Mouse (Mus musculus): Measurements from ENCODE around the gene Hoxd1.
A peak's percentile ranks its signal among the peaks of the same experiment; 100 is the strongest.

Gene Hoxd1

DNA sequence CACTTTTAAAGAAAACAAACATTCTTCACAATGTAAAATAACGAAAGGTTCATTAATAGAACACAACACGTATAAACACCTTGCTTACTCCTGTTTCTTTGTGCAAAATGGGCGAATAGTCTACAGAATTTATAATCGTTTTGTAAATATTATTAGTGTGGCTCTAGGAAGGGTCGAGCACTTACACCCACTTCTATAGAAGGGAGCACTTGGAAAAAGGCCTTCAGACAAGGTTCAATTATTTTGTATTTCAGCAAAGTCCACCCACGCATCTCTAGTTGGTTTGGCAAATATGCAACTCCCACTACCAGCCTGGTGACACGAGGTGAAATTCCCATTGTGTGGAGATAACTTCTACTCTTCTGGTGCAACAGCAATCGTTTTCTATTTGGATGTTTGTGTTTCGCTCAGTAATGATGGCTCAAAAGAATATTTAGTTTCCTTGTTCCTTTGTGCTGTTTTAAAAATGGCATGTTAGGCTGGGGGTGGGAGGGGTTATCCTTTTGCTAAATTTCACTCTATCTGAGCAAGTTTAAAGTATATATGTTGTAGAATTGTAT lies 14.3 kb upstream of the Hoxd1 start:
- no peak for DNase-seq (ENCODE audit: low spot score)

DNA sequence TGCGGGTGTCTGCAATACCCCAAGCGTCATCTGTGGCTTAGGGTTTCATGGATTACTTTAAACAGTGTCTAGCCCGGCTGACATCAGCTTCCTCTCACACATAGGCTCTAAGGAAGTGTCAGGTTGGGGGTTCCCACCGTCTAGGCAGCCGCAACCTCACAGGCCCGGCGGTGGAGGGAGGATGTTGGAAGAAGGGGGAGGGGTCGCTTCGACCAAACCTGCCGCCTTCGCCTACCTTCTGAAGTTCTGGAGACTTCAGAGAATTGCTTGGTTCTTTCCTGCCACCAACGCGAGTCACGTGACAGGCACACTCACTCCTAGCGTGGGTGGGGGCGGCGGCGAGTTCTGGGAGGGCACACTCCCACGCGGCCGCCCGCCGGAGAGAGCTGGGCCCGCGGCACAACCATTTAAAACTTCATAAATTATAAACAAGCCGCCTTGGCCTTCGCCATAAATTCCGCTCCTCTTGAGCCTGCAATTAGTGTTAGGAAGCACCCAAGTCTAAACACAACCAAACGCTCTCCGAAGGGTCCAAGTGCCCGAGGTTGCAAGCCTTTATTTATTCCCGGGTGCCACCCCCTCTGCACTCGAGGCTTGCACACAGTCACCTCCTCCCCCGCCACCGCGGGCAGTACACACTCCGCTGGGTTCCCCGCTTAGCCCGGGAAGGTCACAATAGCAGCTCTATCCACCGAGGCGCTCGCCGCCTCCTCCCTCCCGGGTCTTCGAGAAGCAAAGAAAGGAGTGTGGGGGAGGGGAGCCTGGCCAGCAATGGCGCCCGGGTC lies 13.3 kb upstream of the Hoxd1 start:
- peak; percentile 66 for DNase-seq (ENCODE audit: low spot score)

DNA sequence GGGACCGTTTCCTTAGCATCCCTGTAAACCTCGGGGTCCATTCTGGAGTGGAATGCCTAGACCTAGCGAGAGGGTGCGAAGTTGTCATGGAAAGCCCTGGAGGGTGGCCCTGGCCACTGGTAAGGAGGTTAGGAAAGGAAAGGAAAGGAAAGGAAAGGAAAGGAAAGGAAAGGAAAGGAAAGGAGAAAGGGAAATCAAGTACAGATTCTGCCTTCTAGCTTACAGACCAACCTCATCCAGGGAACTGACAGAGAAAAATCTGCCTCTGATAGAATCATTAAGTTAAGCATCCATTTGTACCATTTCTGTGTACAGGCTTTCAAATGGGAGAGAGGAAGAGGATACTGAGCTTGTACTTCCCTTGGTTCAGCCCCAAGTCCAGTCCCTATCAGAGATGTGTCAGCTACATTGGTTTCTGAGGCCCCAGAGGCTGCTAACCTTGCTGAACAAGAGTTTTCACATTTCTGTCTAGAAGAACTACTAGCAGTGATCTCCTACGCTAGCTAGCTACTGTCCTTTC lies 12.0 kb upstream of the Hoxd1 start:
- DNase-seq (ENCODE audit: low spot score): no peak

DNA sequence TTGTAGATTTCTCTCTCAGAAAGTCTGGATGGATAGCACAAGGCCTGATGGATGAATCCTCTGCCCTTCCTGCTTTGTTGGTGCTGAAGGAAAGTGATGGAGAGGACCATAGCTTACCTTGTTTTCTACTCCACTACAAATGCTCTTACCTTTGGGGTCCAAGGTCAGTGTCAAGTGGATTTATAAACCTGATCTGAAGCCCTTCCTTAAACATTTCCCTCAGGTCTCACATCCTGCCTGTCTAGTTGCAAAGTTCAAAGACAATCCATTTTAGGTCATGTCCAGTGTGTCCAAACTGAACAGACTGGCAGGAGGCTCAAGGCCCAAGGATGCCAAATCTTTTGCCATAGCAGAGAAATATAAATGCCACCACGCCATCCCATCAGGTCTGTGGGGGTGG lies 10.9 kb upstream of the Hoxd1 start:
- DNase-seq (ENCODE audit: low spot score): no peak

GRCm38 (mm10) chr2:74752431-74753174 lies 10.2 kb upstream of the Hoxd1 start:
- peak; percentile 25 for DNase-seq (ENCODE audit: low spot score)

GRCm38 (mm10) chr2:74753175-74753523 lies 9.6 kb upstream of the Hoxd1 start:
- peak; percentile 20 for DNase-seq (ENCODE audit: low spot score)

DNA sequence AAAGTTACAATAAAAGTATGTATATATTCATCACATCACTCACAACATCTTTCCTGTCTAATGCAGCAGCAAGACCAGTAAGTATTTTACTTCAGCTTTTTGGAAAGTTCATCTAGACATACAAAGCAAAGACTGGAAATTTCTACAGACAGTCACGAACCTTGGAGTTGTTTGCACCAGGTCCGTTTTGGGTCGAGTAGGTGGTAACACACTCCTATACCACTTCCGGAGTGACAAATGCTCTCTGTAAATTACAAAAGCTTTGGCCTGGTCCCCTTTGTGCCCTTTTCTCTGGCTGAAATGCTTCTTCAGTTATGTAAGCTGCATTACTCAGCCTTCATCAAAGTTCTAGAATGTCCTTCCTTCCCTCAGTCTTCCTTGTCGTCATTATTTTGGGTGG lies 9.1 kb upstream of the Hoxd1 start:
- DNase-seq (ENCODE audit: low spot score): no peak

DNA sequence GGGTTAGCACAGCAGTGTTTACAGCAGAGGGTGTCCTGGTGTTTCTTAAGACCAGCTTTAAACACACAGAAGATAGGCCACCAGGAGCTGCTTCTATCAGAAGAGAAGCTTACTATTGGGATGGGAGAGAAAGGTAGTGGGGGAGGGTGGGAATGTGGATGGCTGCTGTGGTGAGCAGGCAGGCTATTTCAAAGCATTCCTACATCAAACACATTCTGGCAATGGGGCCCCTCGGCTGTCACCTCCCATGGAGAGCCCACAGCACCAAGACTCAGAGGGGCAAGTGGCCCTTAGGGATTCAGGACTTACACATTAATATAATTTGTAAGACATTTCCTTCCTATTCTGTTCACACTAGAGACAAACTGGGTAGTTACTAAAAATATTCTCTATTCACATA lies 2.6 kb upstream of the Hoxd1 start:
- DNase-seq (ENCODE audit: low spot score): no peak

DNA sequence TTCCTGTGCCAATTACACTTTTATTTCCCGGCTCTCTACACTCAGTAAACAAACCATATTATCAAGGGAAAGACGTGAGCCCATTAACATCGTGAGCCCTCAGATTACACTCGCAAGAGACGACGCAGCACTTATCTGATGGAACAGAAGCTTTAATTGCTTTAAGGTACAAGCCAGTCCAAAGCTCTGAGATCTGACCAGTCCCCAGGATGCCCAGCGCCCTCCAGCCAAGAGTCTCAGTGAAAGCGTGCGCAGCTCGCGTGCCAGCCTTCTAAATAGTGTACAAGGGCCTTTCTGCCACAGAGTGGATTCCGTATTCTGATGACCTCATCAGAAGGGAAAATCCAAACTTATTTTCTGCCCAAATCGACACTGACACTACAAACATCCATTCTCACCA lies 839 bp upstream of the Hoxd1 start:
- DNase-seq (ENCODE audit: low spot score): no peak

GRCm38 (mm10) chr2:74763245-74763735 lies 510 bp downstream of the Hoxd1 start:
- peak; percentile 5 for DNase-seq (ENCODE audit: low spot score)

DNA sequence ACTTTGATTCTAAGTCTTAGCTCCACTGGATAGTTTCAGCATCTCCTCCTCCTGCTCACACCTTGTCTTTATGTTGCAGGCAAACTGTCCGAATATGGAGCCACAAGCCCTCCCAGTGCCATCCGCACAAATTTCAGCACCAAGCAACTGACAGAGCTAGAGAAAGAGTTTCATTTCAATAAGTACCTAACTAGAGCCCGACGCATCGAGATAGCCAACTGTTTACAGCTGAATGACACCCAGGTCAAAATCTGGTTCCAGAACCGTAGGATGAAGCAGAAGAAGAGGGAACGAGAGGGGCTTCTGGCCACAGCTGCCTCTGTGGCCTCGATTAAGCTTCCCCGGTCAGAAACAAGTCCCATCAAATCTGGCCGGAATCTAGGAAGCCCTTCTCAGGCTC lies 1.2 kb downstream of the Hoxd1 start:
- DNase-seq (ENCODE audit: low spot score): no peak

DNA sequence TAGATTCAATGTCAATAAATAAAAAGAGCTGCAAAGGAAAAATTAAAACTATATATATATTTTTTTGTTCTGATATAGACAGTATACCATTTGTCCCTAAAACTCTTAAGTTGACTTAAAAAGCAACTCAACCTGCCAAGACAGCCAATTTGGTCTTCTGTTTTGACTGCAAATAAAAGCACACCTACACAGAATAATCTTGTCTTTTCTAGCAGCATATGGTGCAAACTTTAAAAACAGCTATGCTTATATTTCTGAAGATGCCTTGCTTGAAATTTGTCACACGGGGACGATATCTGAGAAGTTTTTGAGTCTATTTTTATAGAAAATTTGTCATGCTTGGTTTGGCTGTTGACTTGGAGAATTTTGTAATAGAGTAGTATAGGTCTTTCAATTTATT lies 11.6 kb downstream of the Hoxd1 start:
- DNase-seq (ENCODE audit: low spot score): no peak

DNA sequence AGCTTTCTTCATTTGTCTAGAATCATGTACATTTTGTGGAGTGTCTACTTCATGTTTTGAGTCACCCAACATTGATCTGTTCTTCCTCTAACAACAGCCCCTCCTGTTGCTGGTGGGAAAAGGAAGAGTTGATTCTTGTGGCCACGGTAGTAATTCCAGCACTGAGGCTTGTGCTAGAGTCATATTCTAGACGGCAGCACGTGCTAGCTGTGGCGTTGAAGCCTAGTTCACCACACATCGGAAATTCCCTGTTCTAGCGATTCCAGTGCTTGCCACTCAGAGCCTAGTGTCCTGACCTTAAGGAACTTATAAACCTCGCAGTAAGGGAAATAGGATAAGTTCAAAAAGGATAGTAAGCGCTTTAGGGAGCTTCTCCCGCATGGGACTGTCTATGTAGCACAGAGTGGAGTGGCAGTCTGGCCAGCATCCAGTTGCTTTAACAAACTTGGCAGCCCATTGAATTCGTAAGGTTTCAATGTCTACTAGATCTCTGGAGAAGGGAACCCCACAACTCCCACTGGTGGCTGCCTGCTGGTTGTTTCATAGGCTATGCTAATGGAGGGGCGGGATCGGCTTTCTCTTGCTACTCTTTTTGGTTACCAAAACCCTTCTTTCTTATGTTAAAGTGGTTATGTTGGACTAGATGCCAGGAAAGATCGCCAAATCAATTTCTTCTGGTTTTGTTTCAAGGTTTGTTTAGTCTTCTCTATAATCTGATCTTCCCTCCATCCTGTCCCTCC lies 14.9 kb downstream of the Hoxd1 start:
- DNase-seq (ENCODE audit: low spot score): no peak

DNA sequence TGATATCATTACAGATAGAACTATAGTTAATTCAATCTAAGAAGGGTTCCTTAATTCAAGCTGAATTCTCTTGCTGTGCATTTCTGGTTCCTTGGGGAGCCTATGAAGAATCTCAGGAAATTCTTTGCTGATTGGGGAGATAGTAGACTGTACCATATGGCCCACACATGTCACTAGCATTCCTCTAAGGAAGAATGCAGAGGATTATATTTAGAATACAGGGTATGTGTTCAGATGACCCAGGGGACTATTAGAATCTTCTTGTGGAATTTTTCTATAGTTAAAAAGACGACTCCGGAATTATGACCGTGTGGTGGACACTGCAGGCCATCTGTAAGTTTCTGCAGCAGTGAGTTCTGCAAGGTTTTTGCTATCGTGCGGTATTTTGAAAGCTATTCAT lies 18.6 kb downstream of the Hoxd1 start:
- no peak for DNase-seq (ENCODE audit: low spot score)

DNA sequence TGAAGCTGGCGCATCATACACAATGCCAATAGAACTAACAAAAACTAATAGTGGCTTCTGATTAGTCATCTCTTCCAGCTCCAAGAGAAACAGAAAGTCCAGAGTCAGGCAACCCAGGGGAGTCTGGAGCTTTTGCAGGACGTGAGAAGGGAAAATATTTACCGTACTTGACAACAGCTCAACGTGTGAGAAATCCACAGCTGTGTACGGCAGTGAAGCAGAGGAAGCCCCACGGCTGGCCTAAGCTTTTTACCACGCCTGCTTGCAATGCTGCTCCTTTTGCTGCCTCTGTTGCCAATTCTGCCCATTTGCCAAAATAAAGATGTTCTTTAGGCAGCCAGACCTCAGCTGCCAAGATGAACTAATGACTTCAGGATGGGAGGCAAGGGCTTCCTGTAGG lies 32.8 kb downstream of the Hoxd1 start:
- DNase-seq (ENCODE audit: low spot score): no peak

- no peak for DNase-seq (ENCODE audit: low spot score)
Observed at GRCm38 (mm10) chr2:74808431-74808830, 45.7 kb downstream of the Hoxd1 start.
